Mouse (Mus musculus) right cerebral cortex, postnatal 36 days (tissue): Measurements from ENCODE around the gene Racgap1.

ENCODE experiments used
- DNase-seq, 2 experiments: peaks; one replicate each; pipeline ENCODE4 v3.0.0; 2022; ENCODE audit warnings: low spot score in 2 of 2, mixed read lengths in 1 of 2

Gene Racgap1

DNA sequence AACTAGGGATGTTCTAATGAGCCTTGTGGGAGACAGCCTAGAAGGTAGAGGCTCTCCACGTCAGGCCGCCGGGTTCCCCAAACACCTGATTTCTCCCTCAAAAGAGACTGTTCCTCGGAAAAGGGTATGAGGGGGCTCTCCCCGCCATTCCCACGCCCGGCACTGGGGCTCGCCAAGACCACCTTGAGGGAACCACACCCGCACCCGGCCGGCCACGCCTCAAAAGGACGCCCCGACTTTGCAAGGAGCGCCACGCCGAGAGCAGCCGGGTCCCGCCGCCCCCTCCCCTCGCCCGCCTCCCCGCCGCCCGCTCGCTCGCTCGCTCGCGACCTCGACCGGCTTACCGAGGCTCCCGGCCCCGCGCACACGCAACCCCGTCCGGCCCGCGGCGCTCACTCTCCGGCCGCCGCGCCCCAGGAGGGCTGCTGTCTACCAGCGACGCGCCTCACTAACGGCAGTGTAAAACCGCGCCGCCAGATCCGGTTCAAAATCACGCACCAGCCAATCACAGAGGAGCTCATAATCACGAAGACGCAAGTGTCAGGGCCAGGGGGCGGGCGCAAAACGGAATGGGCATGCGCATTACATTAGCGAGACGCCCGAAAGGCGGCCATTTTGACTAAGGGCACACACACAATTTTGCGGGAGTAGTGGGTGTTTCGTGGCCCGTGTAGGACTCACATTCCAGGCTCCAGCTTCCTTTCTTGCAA lies at the start of gene Racgap1:
TSS of gene Racgap1 (minus strand) at position 494 of the 710 bp plus-strand sequence.
- DNase-seq, result peak; percentile 95 to 96

DNA sequence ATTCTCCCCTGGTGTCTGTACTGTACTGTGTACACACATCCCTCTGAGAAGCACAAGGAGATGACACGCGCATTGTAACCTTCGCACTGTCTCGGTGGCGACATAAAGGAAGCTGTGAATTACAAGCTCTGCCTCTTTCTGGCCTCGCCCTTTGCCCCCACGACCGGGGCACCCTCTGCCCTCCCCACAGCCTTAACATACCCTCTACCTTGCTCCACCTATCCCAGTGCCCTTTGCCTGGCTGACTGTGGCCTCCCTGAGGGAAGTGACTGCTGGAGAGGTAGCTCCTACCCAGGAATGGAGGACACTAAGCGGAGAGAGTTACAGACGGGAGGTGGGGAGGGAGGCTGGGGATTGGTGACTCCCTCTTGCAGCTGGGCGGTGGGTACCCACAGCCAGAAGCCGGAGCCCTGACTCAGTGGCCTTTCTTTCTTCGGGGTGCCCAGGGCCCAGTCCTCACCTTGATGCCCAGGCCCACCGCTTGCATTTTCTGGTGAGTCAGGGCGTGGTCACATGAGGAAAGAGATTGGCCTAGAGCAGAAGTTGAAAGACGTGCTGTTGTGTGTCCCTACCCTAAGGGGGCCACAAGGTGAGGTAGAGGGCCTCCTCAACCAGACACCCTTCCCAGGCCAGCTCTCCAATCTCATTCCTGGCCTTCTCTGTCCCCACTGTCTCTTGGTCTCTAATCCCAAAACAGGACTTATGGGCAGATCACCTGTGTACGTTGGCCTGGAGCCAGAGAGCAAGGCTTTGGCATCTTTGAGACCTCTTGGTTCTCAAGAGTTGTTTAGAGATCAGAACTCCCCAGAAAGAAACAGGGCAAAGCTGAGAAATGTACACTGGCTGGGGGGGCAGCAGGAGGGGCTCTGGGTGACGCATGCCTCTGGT lies 49.0 kb upstream of the Racgap1 start:
- no peak for DNase-seq

DNA sequence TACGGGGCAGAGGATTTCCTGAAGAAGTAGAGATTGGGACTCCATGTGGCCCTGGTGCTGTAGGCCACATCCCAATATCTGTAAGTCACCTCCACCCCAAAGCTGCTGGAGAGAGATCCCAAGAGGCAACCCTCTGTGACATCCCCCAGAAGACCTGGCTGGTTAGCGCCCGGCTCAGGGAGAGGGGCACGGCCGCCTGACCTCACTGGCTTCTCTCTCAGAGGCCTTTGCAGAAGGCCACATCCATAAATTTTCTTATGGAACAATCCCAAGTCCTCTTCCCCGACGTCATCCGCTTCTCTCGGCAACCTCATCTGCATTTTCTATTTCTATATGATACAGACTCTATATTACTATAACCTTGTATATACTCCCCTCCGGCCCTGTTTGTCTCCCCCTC lies 48.3 kb upstream of the Racgap1 start:
- DNase-seq, result no peak

DNA sequence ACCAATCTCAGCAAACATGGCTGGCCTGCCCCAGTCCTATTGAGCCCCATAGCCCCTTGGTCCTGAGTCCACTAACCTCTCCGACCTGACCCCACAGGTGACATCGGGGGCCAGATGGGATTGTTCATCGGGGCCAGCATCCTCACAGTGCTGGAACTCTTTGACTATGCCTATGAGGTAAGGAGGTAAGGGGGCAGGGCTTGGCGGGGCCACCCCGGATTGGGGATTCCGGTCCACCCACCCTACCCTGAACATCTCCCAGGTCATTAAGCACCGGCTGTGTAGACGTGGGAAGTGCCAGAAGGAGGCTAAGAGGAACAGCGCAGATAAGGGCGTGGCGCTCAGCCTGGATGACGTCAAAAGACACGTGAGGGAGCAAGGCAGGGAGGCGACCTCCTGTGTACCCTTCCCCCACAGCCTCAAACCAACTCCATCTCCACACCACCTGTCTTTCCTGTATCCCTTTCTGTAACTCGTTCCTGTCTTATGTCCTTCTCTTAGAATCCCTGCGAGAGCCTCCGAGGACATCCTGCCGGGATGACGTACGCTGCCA lies 47.2 kb upstream of the Racgap1 start:
- peak in 1 of 2 experiments; percentile 65 for DNase-seq

DNA sequence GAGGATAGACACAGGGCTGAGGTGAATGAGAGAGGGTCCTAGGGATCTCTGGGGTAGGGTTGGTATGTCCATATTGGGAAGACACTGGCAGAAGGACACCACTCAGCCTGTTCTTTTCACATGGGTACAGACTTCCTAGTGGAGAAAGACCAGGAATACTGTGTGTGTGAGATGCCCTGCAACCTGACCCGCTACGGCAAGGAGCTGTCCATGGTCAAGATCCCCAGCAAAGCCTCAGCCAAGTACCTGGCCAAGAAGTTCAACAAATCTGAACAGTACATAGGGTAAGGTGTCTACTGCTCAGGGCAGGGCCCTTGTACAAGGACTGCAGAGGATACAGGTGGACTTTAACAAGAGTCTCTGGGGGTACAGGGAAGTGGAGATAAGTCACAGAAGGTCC lies 45.9 kb upstream of the Racgap1 start:
- no peak for DNase-seq

DNA sequence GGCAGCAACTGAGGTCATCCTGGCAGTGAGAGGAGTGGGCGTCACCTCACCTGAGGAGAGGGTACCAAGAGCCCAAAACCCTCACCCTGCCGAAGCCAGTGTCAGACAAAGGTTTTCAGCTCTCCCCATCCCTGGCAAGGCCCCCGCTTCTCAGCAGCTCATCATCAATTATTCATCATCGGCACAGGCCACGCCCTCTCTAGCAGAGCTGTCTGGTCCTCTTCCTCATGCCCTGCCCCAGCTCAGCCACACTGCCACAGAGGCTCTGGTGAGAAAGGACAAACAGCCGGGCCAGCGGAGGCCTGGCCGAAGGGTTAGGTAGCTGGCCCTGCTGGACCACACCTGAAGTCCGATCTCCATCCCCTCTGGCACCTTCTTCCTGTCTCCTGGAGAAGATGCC lies 40.5 kb upstream of the Racgap1 start:
- DNase-seq, result no peak

DNA sequence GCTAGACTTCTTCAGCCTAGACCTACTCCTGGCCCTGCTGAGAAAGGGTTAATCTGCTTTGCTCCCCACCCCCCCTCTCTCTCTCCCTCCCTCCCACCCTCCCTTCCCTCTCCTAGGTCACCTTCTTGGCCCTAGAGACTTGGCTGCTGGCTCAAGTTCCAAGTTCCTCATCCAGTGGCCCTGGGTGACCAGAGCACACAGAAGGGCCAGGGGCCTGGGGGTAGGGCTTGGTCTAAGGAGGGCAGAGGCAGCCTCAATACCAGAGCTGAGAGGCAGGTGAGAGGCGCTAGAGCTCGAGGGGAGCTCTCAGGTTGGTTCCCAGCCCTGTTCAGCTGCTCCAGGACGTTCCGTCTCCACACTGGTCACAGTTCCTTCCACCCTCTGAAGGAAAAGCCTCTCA lies 39.5 kb upstream of the Racgap1 start:
- DNase-seq, result no peak

DNA sequence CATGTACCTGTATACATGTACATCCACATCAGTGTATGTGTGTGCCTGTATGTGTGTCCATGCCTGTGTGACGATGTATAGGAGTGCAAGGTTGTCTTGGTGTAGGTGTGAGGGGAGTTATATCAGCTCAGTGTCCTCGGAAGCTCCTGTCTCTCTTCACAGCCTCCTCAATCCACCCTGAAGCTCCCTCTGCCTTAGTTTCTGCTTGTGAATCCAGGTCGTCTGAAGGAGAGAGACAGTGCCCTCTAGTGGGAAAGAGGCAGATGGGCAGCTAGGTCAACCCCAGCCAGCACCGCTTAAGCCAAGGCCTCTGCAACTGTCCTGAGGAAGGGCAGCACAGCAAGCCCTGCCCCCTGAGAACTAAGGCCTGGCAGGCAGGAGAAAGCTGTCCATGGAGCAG lies 37.3 kb upstream of the Racgap1 start:
- DNase-seq, result no peak

DNA sequence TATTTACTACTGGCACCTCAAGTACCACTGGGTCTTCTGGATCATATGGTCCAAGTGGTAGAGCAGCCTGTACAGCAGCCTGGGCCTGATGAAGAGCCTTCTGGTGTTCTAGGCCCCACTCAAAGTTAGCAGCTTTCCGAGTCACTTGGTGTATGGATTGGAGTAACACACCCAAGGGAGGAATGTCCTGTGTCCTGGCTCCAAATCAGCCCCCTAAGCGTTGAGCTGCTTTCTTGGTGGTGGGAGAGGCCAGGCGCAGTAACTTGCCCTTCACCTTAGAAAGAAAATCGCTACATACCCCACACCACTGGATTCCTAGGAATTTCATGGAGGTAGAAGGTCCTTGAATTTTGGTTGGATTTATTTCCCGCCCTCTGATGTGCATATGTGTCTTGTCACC lies 32.7 kb upstream of the Racgap1 start:
- DNase-seq, result no peak

DNA sequence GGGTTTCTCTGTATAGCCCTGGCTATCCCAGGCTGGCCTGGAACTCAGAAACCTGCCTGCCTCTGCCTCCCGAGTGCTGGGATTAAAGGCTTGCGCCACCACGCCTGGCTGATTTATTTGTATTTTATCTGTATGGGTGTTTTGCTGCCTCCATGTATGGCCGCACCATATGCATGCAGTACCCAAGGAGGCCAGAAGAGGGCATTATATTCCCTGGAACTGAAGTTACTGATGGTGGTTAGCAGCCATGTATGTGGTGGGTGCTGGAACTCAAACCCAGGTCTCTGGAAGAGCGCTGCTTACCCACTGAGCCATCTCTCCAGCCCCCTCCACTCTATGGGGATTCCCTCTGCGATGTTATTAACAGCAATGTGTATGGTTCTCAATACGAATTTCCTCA lies 31.4 kb upstream of the Racgap1 start:
- DNase-seq, result no peak

DNA sequence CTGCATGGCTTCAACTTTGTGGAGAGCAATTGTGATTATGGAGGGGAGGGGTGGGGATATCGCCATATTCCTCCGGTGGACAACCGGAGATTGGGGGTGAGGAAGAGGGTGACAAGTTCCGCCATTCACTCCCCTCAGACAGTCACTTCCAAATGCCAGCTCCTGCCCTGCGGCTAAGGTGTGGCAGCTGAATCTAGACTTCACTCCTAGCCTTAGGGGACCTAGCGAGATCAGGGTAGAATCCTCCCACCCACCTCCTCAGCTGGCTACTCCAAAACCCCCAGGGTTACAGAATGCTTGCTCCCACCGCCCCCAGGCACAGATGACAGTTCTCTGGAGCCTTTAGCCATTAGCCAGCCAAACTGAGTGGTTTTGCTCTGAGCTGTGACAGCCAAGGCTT lies 27.6 kb upstream of the Racgap1 start:
- DNase-seq, result no peak

DNA sequence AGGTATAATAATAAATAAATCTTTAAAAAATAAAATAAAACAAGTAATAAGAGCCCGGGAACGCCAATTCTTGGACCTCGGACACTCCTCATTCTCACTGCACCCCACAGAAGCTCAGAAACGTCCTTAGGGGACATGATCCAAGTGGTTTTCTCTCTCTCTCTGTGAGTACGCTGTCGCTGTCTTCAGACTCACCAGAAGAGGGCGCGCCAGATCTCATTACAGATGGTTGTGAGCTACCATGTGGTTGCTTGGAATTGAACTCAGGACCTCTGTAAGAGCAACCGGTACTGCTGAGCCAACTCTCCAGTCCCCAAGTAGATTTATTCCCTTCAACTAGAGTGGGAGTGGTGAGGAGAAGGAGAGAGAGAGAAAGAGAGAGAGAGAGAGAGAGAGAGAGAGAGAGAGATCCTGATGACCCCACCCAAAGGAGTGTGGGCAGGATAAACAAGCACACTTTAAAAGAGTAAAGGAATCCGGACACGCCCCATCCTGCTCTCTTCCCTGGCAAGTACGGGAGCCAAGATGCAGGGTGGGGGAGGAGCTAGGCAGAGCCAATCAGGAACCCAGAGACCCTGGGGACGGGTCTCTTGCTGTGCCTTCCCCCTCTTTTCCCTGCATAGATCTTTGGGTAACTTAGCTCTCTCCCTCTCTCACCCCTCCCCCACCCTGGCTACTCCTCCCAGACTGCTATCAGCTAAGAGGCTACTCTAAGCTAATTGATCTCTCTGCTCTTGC lies 26.8 kb upstream of the Racgap1 start:
- no peak for DNase-seq

DNA sequence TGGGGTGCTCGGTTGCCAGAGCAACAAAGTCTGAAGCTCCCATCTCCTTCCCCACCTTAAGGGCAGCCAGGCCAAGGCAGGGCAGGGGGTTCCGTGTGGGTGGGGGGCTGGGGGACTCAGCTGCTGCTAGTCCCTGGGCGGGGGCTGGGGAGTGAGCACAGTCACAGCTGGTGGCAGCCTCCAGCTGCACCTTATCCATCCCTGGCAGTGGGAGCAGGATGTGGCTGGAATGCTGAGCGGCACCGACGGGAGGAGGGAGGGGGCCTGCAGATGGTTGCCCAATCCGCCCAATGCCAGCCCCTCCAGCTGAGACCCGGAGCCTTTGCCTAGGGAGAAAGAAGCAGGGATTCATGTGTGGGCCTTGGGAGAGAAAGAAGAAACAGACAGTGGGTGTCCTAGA lies 25.6 kb upstream of the Racgap1 start:
- DNase-seq, result no peak

DNA sequence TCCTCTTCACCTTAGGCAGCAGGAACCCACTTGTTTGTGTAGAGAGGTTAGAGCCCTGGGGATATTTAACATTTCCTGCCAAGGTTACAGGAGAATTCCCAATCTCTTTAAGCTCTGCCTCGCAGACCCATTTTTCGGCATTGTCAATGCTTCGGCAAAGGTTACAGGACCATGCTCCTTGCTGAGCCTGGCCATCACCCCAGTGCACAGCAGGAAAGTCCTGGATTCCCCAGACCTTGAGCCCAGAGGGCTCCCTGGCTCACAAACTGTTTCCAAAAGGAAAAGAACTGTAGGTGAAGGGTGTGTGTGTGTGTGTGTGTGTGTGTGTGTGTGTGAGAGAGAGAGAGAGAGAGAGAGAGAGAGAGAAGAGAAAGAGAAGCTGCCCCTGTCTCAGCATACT lies 23.4 kb upstream of the Racgap1 start:
- no peak for DNase-seq

DNA sequence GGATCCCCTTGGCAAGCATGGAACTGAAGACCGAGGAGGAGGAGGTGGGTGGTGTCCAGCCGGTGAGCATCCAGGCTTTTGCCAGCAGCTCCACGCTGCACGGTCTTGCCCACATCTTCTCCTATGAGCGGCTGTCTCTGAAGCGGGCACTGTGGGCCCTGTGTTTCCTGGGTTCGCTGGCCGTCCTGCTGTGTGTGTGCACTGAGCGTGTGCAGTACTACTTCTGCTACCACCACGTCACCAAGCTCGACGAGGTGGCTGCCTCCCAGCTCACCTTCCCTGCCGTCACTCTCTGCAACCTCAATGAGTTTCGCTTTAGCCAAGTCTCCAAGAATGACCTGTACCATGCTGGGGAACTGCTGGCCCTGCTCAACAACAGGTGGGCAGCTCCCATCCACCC lies 20.3 kb upstream of the Racgap1 start:
- DNase-seq, result no peak

DNA sequence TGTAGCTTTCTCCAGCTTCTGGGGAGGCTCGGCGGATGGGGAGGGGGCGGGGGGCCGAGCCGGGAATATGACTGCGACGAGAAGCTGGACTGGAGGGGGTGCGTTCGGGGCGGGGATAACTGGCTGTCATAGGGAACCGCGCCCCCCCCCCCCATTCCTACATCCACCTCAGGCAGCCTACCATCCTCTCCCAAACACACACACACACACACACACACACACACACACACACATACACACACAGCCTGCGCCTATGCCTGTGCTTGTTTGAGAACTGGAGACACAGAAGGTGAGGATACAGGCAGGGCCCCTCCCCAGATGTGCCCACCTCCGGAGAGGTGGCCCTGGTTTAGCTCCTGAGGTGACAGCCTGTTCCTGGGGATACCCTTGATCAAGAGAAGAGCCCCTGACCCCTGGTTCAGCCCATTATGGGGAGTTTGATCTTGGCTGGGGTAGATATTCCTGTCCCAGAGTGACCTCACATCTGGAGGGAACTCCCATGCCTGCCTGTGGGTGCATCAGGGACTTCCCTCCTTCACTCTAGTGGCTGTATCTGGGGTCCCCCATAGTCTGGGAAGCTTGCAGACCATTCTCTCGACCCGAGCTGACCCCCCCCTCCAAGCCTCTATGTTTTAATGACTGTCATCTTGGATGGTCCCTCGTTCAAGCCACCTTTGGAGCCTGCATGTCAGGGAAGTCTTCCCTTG lies 19.7 kb upstream of the Racgap1 start:
- DNase-seq, result no peak

DNA sequence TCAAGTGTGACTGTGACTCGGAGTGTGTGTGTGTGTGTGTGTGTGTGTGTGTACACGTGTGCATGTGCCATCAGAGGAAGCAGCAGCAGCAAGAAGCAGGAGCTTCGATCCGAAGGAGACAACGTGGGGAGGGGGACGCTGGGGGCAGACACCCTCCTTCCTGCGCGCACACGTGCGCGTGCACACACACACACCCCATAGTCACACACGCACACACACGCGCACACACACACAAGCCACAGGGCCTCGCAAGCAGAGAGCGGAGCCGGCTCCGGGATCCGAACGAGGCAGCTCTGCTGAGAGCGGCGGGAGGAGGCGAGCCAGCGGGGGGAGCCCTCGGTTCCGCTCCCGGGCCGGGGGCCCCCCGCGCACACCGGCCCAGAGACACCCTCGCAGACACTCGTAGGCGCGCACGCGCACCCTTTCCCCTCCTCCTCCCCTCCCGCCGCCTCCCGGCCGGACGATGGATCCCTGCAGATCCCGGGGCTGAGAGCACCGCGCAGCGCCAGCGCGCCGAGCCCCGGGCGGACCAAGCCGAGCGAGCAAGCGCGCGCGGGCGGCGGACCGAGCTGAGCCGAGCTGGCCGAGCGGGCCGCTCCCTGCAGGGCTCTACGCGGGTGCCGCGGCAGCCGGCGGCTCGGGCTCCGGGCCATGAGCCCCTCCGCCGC lies 18.8 kb upstream of the Racgap1 start, which contains the start of gene Asic1:
TSS of gene Asic1 (plus strand) at position 215 of the 668 bp plus-strand sequence.
- peak; percentile 68 to 71 for DNase-seq

DNA sequence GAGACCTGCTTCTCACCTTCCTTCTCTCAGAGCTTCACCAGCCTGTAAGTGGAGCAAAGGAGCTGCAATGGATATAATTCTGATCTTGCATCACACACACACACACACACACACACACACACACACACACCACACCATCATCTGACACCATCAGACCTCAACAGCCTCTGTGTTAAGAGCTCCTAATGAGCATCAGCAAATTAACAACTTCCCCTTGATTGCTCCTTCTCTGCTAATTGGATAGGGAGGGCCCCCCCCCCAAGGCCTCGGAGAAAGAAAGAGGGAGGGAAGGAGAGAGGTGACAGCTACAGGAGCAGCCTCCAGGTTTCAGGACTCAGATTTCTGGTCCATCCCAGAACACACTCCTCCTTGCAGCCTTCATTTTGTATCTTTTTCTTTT lies 17.9 kb upstream of the Racgap1 start:
- DNase-seq, result no peak

DNA sequence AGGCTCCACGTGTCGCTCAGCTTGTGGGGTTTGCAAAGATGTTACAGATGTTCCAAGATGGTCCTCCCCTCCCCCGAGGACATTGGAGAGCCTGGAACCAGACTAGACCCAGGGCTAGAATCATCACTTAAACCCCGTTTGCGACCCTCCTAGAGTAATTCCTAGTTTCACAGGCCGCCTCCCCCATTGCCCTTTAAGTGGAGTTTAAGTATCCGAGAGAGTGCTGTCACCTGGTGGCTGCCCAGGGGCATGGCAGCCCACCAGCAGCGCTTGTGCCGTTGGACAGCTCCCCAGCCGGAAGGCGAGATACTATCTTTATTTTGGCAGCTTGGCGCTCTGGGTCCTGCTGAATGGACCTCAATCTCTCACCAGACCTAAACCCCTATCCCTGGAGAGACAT lies 17.4 kb upstream of the Racgap1 start:
- DNase-seq, result peak; percentile 68 to 70

DNA sequence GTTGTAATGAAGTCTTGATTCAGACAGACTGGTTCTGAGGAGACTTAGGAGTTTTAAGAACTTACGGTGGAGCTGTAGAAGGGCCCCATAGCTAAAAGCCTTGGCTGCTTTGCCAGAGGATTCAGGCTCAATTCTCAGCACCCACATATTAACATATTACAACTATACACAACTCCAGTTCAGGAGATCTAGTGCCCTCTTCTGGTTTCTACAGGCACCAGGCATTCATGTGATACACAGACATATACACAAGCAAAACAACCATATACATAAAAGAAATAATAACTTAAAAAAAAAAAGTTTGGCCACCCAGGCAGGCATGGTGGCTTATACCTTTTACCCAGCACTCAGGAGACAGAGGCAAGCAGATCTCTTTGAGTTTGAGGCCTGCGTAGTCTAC lies 16.1 kb upstream of the Racgap1 start:
- DNase-seq, result no peak
